Mouse (Mus musculus) cerebellum, adult 2 months (tissue): ENCODE measurements around the gene Zfp791.

ENCODE experiments used
- CTCF ChIP-seq: fragments of 200-500 bp; IDR thresholded peaks from 2 replicates; pipeline ENCODE4 v1.5.1; 2011; ENCODE audit warnings: low read depth, mild to moderate bottlenecking, control low read depth, low read length, moderate library complexity, borderline replicate concordance; ENCODE audit not compliant: insufficient read depth
- POLR2A ChIP-seq: fragments of 200-500 bp; IDR thresholded peaks from 2 replicates; pipeline ENCODE4 v1.6.1; 2011; ENCODE audit warnings: low read length, control low read depth, borderline replicate concordance; ENCODE audit not compliant: insufficient read depth

DNA sequence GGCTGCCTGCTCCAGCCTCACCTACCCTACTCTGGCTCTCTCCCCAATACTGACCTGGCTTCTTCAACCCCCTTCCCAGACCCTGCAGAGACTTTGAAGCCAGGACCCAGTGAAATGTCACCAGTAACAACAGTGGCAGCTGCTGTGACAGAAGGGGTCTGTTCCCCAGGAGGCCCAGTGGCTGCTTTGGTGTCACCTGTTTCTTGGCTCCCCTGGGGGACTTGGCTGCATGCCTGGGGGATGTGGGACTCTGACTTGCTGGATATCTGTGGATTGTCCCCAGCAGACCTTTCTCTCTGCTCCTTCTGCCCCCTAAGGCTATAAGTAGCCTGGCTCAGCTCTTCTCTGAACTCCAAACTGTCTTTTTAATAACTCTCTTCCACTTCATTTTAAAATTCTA lies 54.9 kb downstream of the Zfp791 start, which contains the start of gene Gm5741:
- TF ChIP-seq CTCF (no peak), POLR2A (no peak)
